Mouse (Mus musculus) retina, embryonic 14.5 days (tissue): ENCODE results near the gene Psmg1.

Source experiments
- DNase-seq: peaks from one replicate; pipeline ENCODE4 v3.0.0-alpha.2; 2015; ENCODE audit warnings: low spot score

Gene Psmg1

DNA sequence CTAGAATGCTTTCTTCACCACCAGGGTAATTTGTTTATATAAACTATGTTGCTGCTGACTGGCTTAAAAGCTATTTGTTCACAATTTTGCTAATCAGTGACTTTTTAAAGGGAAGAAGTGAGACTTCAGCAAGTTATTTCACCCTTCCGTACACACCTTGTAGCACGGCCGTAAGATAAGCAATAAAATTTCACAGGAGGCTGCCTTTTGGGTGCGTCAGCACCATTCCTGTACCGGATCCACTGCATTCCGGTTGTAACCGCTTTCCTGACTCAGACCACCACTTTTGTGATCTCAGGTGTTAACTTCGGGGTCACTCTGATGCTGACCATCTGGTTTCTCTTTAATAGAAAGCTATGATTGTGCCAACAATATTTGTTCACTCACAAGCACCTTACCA, 32.7 kb downstream of the Psmg1 start:
- DNase-seq, result no peak

DNA sequence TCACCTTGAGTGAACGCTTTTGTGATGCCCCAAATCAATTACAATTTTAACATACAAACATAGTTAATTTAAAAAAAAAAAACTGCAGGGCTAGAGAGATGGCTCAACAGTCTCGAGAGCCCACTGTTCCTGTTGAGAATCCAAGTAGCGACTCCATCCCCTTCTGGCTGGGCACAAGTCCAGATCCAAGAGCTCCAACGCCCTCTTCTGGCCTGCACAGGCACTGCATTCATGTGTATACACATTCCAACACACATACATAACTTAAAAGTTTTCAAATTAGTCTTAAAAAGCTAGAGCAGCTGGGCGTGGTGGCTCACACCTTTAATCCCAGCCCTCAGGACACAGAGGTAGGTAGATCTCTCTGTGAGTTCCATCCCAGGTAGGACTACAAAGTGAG, 34.1 kb downstream of the Psmg1 start:
- peak; percentile 7 for DNase-seq

DNA sequence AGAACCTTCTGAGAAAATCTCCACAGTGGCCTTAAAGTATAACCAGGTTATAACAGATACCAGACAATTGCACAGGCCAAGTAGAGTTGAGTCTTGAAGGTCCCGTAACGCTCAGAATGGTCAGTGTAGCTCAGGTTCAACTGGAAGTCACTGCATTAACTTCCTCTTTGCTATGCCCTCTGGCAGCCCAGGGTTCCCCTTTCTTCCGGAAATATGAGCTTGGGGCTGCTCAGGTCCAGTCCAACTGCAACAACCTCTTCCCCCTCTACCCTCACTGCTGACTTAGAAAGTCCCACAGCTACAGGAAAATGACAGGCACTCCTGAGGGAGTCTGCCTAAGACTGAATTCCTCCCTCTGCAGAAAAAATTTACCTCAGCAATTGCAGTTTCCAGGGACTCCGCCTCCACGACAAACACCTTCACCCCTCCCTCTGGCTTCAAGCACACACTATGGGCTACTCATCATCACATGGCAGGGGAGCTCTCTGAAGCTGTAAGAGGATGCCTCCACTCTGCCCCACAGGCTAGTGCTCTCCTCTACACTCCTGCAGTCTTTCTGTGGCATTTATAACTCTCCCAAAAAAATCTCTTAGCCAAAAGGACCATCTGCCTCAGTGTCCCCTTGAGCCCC, 34.9 kb downstream of the Psmg1 start:
- no peak for DNase-seq

DNA sequence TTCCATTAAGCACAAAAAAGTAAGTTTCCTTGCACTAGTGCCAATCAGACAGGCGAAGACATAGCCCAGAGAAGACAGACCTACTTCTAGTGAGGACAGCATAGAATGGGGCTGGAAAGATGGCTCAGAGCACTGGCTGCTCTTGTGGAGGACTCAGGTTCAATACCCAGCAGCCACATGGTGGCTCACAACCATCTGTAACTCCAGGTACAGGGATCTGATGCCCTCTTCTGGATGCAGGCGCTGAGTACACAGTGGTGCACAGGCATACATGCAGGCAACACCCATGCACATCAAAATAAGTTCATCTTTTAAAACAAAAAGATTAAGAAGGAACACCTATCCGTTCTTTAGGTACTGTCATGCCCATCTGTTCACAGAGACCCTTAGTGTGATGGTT, 36.4 kb downstream of the Psmg1 start:
- DNase-seq, result no peak

DNA sequence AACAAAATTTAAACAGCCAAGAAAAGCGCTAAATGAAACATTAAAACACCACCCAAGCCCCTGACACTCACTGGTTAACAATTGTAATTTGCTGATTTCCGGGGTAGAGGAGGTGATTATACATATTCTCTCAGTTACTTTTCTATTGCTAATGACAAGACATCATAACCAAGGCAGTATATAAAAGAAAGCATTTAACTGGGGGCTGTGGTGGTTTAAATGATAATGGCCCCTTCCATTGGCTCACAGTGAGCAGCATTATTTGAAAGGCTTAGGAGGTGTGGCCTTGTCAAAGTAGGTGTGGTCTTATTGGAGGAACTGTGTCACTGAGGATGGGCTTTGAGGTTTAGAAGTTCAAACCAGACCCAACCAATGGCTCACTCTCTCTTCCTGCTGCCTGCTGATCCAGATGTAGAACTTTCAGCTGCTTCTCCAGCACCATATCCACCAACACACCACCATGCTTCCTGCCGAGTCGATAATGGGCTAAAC, 37.6 kb downstream of the Psmg1 start:
- no peak for DNase-seq

DNA sequence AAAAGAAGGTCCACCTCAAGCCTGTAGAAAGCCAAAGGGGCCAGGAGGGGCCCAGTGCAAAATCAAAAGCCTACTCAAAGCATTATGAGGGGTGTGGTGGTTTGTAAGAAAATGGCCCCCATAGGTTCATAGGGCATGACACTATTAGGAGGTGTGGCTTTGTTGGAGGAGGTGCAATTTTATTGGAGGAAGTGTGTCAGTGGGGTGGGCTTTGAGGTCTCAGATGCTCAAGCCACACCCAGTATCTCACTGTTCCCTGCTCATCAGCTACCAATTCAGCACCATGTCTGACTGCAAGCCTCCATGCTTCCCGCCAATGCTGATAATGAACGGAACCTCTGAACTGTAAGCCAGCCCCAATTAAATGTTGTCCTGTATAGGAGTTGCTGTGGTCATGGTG, 39.3 kb downstream of the Psmg1 start:
- no peak for DNase-seq

DNA sequence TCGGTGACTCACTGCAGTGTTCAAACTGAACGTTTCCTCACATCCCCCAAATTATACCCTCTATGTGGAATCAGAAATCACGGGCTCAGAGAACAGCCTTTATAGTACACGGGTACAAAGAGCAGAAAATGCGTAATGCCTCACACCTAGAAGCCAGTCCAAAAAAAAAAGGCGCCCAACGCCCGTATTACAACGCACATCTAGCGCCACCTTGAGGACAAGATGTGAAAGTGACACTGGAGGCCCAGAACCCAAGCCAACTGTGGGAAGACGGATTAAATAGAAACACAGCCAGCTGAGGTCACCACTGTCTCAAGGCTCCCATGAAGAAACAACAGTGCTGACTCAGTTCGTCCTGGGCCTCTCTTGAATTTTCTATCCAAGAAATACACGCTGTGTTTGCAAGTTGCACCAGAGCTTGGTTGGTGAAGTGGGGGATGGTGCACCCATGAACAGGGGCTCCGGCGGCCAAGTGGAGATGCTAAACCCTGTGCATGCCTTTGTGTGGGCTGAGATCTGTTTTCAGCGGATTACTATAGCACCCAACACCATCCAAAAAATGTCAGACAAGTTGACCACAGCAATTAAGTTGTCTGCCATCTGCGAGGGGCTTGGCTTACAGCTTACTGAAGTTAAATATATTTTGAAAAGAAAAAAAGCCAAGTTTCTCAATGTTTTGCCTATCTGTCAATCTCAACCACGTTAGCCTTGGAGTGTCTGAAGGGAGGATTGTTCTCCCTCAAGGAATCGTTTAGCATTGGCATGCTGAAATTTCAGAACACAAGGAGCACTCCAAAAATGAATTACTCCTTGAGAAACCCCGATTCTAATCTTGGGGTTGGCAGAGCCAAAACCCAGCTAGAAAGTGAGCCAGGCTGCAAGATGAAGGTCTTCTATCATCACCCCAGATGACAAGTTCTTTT, 45.1 kb downstream of the Psmg1 start:
- DNase-seq, result peak; percentile 88

DNA sequence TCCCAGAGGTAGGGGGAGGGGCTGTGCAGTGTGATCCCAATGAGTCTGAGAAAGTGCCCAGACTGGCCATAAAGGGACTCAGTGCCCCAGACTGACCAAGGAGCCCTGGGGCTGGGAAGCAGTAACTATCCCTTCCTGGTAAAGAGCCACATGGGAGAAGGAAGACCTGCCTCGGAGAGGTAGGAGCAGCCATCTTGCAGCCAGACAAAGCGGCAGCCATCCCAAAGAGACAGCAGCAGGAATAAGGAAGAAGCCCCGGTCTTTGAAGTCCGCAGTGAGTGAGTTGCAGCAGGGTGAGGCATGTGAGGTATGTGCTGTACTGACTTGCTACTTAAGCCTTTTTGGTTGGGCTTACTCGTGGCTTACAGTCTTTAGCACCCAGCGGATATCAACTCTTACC, 47.6 kb downstream of the Psmg1 start:
- DNase-seq, result no peak

DNA sequence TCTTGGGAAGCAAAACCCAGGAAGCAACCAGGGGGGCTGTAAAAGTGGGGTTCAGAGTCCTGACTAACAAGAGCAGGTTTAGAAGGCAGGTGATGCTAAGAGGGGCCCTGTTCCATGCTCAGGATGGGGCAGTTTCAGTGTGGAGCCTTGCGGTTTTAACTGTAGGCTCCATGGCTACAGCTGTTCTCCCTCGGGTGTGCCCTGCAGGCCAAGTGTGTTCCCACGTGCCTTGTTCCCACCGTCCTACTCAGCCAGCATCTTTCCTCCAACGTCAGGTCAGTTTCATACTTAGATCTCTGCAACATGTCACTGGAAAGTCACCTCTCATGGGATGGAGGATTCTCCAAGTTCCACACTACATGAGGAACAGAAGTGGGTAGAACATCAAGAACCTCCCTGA, 49.2 kb downstream of the Psmg1 start:
- no peak for DNase-seq

DNA sequence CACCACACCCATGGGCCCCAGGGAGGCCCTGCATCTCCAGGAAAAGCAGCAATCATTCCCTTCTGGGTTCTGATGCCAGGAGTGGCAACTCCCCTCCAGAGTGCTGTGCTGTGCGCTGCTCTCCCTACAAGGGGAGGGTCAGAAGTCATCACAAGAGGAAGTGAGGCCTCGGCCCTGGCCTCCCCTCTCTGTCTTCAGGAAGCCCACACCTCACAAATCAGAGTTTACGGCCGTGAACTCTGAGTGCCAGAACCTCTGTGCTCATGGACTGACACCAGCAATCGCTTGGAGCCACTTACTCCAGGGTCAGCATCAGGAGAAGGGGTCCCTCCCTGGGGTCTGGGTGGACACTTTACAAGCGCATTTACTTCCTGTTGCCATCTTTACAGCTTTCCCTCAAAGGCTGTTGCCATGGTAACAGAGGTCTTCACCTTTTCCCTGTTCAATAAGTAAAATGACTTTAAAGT, 55.2 kb downstream of the Psmg1 start:
- DNase-seq, result no peak

DNA sequence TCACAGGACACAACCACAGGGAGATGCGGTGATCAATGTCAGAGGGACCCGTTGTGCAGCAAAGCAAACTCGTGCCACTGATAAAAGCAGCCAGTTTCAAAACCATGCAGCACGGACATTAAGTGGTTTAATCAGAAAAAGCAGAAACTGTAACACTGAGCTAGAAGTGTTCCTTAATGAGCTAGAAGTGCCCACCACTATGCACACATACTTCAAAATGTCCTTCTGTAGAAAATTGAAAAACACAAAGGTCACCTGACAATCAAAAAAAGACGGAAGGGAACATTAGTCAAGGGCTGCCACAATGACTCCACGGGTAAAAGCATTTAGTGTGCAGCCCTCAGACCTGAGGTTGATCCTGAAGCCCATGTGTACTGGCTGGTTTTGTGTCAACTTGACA, 57.9 kb downstream of the Psmg1 start:
- no peak for DNase-seq

DNA sequence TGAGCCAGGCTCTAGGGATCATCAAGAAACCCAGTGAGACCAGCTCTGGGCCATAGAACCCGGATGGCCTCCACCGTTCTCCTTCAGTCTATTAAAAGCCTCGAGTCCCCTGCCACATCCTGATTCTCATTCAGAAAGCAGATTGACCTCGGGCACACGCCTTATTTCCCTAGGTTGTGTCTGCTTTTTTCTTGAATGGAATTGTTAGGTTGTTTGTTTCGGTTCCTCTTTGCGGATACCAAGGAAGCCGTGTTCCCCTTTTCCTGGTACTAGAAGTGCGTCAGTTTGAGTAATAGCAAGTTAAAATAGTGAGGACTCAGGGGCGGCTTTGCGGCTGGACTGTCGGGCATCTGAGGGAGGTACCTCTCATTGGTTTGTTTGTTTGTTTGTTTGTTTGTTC, 59.3 kb downstream of the Psmg1 start:
- no peak for DNase-seq
